Mouse (Mus musculus): ENCODE measurements around the gene Gosr2. TPM values are rescaled to one million over a fixed set of nuclear protein-coding genes. Genes with fewer than 3 reads are reported as not detected.

Gosr2 gene
- polyA plus RNA-seq, 2 experiments from 2014 or later, result 78.8 to 115 TPM

- ATAC-seq, result no peak
Observed at GRCm38 (mm10) chr11:103646301-103646700, 51.4 kb downstream of the Gosr2 start.

- ATAC-seq, result no peak
Observed at GRCm38 (mm10) chr11:103645731-103646130, 52.0 kb downstream of the Gosr2 start.

DNA sequence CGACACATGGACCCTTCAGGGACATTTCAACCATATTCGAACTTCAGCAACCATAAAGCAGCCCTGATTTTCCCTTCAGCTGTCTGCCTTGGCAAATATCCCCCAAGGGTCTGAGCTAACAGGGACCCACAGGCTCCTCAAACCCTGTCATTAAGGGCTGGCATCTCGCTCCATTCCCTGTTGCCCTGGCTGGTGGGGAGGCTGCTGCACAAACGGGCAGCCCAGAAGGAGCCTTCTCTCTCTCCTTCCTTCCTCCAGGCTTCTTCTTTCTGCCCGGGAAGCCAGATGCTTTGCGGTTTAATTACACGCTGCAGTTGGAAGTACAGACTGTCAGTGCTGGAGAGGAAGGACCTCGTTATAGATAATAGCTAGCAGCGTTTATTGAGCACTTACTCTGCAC lies 54.5 kb downstream of the Gosr2 start:
- no peak for ATAC-seq

DNA sequence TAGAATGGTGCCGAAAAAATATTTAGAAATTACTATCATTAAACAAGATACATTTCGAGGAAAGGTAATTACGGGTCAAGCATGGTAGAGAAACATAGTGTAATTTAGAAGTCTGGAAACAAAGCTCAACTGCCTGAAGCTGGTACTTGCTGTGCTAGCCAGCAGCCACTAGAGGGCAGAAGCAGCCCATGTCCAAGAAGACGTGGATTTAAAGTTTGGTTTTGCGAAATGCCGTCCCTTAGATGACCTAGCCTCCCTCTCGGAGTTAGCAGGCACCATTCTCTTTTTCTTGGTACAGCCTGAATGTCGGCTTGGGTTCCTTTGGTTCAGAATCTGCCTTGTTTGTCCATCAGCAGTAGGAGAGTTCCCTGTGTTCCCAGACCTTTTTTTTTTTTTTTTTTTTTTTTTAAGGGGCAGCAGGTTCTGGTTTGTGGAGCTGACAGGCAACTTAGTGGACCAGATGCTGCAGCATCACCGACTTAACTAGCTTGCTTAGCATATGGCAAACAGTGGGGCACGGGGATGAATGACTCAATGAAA lies 58.2 kb downstream of the Gosr2 start:
- no peak for ATAC-seq

GRCm38 (mm10) chr11:103638790-103639189 lies 58.9 kb downstream of the Gosr2 start, which contains the start of gene Lyzl6:
Lyzl6 (minus strand) TSS chr11:103638890.
- no peak for ATAC-seq

DNA sequence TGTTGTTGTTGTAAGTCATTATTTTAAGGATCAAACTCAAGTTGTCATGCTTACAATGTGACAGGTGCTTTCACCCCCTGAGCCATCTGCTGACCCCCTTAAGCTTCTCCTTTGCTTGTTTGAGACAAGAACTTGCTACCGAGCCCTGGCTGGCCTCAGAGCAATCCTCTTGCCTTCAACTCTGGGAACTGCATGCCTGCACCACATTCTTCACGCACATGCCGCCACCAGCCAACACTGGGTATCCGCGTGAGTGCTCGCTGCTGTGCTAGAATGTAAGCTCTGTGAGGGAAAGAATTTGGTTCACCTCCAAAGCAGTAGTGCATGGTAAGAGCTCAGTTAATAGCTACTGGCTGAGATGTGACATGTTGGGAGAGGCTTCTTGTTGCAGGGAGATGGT lies 61.4 kb downstream of the Gosr2 start:
- ATAC-seq, result no peak

- ATAC-seq, result no peak
Observed at GRCm38 (mm10) chr11:103635481-103635880, 62.2 kb downstream of the Gosr2 start.

DNA sequence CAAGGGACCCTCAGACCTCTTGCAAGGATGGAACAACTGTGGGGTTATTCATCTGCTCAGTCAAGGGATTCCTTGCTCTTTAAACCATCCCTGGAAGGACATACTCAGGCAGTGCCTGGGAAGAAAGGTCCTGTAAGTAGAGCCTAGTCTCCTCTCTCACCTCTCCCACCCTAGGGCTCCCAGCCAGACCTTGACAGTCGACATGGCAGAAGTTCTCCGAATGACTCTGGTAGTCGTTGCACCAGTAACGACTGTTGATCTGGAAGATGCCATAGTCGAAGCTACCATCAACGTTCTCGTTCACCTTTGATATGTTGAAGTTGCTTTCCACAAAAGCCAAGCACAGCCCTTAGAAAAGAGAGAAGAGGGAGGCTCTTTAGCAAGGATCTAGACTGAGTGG lies 62.9 kb downstream of the Gosr2 start:
- no peak for ATAC-seq

GRCm38 (mm10) chr11:103627453-103627852 lies 70.2 kb downstream of the Gosr2 start:
- no peak for ATAC-seq

Other genes with a start within 250 kb of the Gosr2 start
- under 1 TPM in 1 of 2 experiments, not detected in 1; 0.07 TPM for gene Lrrc37a, start 193.3 kb downstream of the Gosr2 start, polyA plus RNA-seq (2017; shearing (Covaris generic))
- gene Gm884, start 76.8 kb downstream of the Gosr2 start, polyA plus RNA-seq (2017; shearing (Covaris generic)), result not detected
- not detected for gene Lyzl6, start 59.0 kb downstream of the Gosr2 start, polyA plus RNA-seq (2017; shearing (Covaris generic))
- not detected for gene Rprml, start 48.3 kb downstream of the Gosr2 start, polyA plus RNA-seq (2017; shearing (Covaris generic))
- gene Wnt9b, start 51.9 kb upstream of the Gosr2 start, polyA plus RNA-seq (2017; shearing (Covaris generic)), result not detected
- gene Wnt3, start 76.3 kb upstream of the Gosr2 start, polyA plus RNA-seq (2017; shearing (Covaris generic)), result 1 to 10 TPM; 2.4 to 3.8 TPM